Mouse (Mus musculus) urinary bladder, adult 18-20 months (tissue): Measurements from ENCODE around the gene Eapp.
A peak's percentile ranks its signal among the peaks of the same experiment; 100 is the strongest.
"Not testable (repeated sequence)": the region's sequence is repeated elsewhere in the genome, so short reads cannot be mapped to it uniquely, and the experiment has no call there.

Experiments used
- DNase-seq, 2 experiments: peaks; one replicate each; pipeline ENCODE4 v3.0.0; 2022; ENCODE audit warnings: low spot score in 2 of 2, mixed read lengths in 2 of 2

Eapp gene

DNA sequence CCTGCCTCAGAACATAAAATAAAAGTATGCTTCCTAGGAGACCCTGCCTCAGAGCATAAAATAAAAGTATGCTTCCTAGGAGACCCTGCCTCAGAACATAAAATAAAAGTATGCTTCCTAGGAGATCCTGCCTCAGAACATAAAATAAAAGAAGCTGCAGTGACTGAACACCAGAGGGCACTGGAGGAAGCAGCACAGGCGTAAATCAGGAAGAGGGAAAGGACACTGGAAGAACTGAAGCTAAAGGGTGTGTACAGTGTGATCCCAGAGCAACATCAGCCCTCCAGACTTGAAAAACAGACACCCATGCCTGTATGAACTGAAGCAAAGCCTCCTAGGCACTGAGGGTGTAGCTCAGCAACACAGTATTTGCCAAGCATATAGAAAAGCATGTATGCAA, 12.5 kb downstream of the Eapp start:
- DNase-seq = no peak

- DNase-seq = no peak
Observed at GRCm38 (mm10) chr12:54676709-54677108, 19.0 kb downstream of the Eapp start.

GRCm38 (mm10) chr12:54675396-54675795, 20.3 kb downstream of the Eapp start:
- no peak for DNase-seq

- no peak for DNase-seq
Observed at GRCm38 (mm10) chr12:54671262-54671661, 24.4 kb downstream of the Eapp start.

DNA sequence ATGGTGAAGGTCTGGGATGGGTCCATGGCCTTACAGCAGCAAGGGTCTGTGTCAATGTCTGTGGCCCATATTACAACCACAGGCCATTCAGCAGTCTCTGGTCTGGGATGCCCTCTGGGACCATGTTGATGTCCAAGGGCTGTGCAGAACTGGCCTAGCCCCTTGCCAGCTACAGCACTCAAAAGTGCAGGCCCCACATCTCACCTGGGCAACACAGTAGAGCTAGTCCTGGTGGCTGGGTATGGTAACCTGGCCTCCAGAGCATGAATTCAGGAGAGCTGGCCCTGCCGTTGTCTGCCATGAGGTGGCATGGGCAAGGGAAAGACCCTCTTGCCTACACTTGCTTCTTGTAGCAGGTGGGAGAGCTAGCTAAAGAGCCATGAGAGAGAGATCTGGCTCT, 27.6 kb downstream of the Eapp start:
- DNase-seq = no peak

DNA sequence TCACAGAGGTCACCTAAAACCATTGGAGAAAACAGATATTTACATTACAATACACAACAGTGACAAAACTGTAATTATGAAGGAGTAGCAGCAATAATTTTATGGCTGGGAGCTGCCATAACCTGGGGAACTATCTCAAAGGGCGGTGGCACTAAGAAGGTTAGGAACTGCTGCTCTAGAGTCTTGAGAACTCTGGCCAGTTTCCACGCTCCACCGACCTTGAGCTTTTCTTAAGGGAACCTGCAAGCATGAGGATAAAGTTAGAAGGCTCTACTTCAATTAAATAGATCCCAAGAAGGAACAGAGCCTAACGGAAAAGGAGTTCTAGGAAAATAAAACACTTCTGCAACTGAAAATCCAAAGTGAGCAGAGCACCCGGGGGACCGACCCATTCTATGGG, 30.2 kb downstream of the Eapp start:
- DNase-seq = no peak

GRCm38 (mm10) chr12:54661470-54661869, 34.2 kb downstream of the Eapp start:
- not testable (repeated sequence) for DNase-seq

DNA sequence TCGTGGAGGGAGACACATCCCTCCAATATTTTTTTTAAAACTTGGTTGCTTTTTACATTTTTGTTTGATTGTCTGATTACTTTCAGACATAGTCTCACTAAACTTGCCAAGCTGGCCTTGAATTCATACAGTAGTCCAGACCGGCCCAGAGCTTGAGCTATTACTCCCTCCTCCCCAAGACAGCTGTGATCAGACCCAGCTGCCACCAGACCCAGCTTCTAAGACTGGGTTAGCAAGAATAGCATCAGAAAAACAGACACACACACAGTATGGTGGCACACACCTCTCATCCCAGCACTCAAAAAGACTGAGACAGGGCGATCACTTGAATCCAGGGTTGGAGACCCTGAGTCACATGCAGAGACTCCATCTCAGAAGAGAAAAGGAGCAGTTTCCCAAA, 35.8 kb downstream of the Eapp start:
- DNase-seq = no peak

DNA sequence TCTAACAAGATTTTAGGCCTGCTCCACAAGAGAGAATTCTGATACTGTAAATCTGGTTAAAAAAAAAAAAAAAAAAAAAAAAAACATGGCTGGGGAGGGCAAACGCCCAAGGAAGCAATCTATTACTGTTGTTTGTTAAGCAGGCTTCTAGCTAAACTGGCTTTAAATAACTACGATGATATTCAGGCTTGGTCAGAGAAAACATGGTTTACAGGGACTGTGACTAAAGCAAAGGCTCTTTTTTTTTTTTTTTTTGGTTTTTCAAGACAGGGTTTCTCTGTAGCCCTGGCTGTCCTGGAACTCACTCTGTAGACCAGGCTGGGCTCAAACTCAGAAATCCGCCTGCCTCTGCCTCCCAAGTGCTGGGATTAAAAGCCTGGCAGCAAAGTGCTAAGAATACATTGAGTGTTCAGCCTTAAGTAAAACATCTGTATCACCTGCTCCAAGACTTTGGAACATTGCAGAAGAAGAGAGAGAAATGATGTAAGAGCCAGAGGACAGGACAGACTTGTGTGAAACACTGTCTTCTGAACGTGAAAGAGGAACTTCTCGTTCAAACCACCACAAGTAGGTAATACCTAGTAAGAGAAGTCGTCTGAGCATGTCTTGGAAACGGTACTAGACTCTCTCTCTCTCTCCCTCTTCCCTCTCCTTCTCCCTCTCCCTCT, 37.1 kb downstream of the Eapp start:
- DNase-seq = no peak

GRCm38 (mm10) chr12:54657951-54658350, 37.7 kb downstream of the Eapp start:
- no peak for DNase-seq

DNA sequence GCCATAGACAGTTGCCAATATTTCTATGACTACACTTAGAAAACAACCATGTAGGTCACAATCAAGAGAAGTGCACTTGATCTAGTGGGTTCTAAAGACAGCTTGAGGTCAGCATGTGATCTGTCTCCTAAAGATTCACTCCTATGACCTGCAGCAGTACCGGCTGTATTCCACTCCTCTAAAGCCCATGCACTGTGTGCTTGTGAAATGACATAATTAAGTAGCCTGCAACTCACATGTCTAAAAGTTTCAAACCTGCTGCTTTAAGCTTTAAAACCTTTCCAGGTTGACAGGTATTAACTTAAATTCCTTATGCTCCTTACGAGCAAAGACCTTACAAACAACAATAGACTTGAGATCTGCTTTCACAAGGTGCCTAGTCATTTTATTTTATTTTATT, 38.5 kb downstream of the Eapp start:
- no peak for DNase-seq

DNA sequence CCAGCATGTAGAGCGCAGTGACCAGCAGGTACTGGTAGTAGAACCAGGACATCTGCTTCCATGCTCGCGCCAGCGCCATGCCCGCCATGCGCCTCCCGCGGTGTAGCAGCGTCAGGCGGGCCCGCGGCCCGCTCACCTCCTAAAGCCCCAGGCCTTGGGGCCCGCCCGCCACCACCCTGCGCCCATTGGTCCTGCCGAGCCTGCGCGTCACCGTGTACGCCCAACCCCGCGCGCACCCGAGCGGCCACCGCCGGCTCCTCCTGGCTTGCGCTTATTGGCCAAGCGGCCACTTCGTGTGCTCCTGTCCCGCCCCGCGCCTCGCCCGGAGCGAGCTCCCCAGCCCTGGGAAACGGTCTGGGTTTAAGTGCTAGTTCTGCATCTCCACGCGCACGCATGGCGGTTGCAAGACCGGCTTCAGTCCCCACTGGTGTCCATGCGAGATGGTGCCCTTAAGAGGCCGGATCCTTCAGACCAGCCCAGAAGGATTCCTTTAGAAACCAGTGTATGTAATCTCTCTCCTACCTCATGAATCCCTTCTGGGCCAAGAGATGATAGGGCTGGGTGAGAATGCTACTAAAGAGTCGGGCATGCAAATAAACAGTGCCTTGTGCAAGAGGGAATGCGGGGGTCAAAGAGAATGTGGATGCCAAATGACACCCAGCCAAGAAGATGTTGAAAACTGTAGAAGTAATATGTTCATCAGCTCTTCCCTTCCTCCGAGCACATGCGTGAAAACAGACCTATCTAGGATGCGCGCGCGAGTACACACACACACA, 39.1 kb downstream of the Eapp start, which contains the start of gene Sptssa:
Gene Sptssa, minus strand, starts transcription at position 178 of the 776 bp plus-strand sequence.
- DNase-seq = peak; percentile 84 to 96

- DNase-seq = peak in 1 of 2 experiments; percentile 15
Observed at GRCm38 (mm10) chr12:54656039-54656395, 39.7 kb downstream of the Eapp start.

DNA sequence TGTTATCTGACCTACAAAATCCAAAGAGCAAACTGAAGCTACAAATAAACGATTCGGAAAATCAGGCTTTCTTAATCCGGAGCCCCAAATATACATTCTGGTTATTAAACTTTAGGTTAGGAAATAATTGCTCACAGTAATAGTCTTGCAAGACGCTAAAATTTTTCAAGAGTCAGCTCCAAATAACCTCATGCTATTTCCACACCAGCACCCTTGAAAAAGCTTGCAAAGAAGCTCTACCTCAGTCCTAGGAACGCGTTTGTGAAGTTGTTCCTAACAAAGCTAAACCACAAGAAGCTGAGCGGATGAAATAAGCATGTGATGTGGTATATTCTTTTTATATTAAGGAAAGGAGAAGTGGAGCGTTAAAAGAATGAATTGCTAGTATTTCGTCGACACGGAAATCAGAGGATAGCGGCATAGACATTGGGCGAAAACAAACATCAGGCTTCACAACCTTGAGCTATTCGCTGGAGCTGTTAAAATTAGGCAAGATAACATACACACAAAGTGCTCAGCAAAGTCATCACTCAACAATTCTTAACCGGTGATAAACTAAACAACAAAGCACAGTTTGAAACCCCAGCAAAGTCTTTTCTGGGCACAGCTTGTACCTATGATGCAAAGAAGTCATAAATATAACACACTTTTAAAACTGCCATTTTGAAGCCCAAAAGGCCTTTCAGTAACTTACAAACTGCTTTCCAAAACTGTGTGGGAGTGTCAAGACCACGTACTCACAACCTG, 40.2 kb downstream of the Eapp start:
- DNase-seq = no peak

DNA sequence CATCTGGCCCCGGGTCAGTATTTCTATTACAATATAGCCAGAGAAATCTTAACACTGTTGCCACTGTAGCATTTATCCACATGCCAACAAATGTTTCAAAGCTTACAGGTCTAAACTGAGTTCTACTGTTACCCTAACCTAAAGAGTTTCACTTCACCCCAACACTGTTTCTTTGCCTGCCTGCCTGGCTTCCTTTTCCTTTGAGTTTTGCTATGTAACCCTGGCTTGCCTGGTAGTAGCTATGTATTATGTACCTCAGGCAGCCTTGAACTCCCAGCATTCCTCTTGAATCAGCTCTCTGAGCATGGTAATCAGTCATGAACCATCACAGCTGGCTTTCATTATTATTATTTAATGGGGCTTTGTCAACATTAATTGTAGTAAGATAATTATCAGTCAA, 41.0 kb downstream of the Eapp start:
- DNase-seq = no peak

GRCm38 (mm10) chr12:54654141-54654540, 41.6 kb downstream of the Eapp start:
- DNase-seq = no peak

- no peak for DNase-seq
Observed at GRCm38 (mm10) chr12:54652346-54652745, 43.4 kb downstream of the Eapp start.

GRCm38 (mm10) chr12:54651820-54652219, 43.9 kb downstream of the Eapp start:
- no peak for DNase-seq

DNA sequence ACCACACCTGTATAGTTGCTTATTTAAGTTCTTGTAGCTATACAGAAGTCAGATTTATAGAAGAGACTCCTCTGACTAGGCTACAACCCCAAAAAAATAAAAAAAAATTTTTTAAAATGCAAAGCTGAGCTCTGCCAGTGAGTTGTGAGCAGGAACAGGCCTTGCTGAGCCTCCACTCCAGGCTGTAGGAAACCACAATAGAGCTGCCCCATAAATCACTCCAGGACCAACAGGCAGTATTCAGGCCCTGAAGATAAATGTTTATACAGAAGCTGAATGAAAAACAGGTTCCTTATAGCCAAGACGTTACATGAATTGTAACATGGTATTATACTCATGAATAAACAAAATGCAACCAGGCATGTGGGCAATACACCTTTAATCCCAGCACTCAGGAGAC, 44.5 kb downstream of the Eapp start:
- no peak for DNase-seq

DNA sequence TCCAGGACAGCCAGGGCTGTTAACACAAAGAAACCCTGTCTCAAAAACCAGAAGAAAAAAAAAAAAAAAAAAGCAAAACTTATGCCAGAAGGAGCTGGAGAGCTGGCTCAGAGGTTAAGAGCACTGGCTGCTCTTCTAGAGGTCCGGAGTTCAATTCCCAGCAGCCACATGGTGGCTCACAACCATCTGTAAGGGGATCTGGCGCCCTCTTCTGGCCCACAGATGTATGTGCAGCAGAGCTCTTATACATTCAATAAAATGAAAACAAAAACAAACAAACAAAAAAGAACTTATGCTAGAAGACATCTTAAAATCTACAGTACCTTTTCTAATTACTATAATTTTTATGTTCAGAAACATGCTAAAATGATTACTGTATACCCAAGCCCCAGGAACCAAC, 50.8 kb downstream of the Eapp start:
- DNase-seq = no peak

DNA sequence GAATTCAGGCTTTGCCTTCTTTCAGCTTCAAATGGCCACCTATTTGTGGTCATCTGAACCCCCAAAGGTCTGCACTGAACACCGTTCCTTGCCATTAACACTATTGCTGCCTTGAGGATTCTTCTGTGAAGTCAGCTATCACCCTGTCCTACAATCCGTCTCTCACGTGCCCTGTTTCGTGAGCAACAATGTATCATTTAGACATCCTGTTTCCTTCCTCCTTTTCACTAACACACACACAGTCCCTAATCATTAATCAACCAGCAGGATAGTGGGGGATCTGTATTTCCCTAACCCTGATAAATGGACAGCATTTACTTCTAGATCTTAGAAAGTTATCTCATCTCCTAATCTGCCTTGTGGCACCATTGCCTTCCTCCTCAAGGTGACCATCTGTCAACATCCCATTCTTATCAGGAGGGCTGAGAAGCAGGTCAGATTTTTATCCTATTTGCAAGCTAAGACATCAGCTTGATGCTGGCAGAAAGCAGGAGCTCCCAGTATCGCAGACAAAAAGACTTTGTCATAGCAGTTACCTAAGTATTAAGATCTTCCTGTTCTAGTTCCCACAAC, 52.3 kb downstream of the Eapp start:
- DNase-seq = no peak

GRCm38 (mm10) chr12:54641374-54641773, 54.3 kb downstream of the Eapp start:
- no peak for DNase-seq
